Mouse (Mus musculus): Measurements from ENCODE around the gene Sbpl. TPM values are rescaled to one million over a fixed set of nuclear protein-coding genes. Genes with fewer than 3 reads are reported as not detected.

The Sbpl gene
- polyA plus RNA-seq (2016; fragmentation: Nextera tagmentation; extraction: Ambion mirVana): not detected in 2 replicates

- WGBS: 81% methylated on average over 5 of the region's 5 CpGs
- Histone ChIP-seq H3K4me3 (no peak within 1 kb of the TSS), H3K9me3 (replicated peaks) (no peaks in the 10 kb centered on the region), H3K27me3 (ENCODE audit: low read depth, poor library complexity, severe bottlenecking) (no peaks in the 10 kb centered on the region), H3K4me1 (0 out of 2 replicates have a peak, but pooled peaks cover 6% of the 10 kb centered on the region), H3K36me3 (no peaks in the 10 kb centered on the region), H3K27ac (no peak within 1 kb of the TSS)
- DNase-seq (ENCODE audit: low spot score): no peak
Measured at GRCm38 (mm10) chr17:23955174-23955573, at the start of gene Sbpl. Gene Sbpl (minus strand): TSS chr17:23955274.

DNA sequence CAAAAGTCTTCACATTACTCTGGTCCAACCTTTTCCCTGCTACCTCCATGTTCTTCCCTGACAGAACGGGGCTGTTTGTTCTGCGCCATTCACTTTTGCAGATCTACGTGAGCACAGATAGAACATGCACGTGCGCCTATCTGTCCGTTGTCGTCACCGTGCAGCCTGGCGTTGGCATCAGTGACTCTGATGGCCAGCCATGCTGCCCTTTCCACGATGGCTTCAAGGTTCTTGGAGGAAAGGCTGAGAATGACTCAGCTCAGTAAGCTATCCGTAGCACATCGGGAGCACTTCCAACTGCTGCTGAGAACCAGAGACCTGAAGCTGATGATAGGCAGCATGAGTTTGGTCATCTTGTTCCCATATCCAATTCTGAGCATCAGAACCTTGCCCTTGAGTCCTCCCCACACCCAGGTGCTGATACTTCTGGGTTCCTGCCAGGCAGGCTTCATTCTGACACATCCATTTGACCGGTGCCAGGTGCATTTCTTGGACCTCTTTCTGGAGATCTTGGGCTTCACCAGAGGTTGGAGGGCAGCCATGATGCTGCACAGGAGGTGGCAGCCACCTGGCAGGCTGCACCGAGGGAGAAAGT lies 49.1 kb upstream of the Sbpl start:
- H3K4me3 ChIP-seq: no peak overlapping the region
- H3K9me3 ChIP-seq (replicated peaks): no peaks in the 10 kb centered on the region
- no peaks in the 10 kb centered on the region for H3K27me3 ChIP-seq (ENCODE audit: low read depth, poor library complexity, severe bottlenecking)
- H3K36me3 ChIP-seq: no peaks in the 10 kb centered on the region
- H3K27ac ChIP-seq: no peak overlapping the region
- H3K4me1 ChIP-seq: no peaks in the 10 kb centered on the region
- 91% methylated on average over 14 of the region's 14 CpGs for WGBS
- no peak for DNase-seq (ENCODE audit: low spot score)

- Histone ChIP-seq H3K27ac (no peak overlapping the region), H3K9me3 (replicated peaks) (no peaks in the 10 kb centered on the region), H3K36me3 (no peaks in the 10 kb centered on the region), H3K4me1 (no peaks in the 10 kb centered on the region), H3K4me3 (no peak overlapping the region), H3K27me3 (ENCODE audit: low read depth, poor library complexity, severe bottlenecking) (no peaks in the 10 kb centered on the region)
- DNase-seq (ENCODE audit: low spot score): no peak
- 46% methylated on average over 5 of the region's 5 CpGs for WGBS
Measured at GRCm38 (mm10) chr17:24000404-24000803, 45.3 kb upstream of the Sbpl start.

GRCm38 (mm10) chr17:23998383-23998782 lies 43.3 kb upstream of the Sbpl start:
- Histone ChIP-seq H3K4me3 (no peak overlapping the region), H3K27ac (no peak overlapping the region), H3K36me3 (no peaks in the 10 kb centered on the region), H3K27me3 (ENCODE audit: low read depth, poor library complexity, severe bottlenecking) (peaks cover 6% of the 10 kb centered on the region; the same call in 1 of the 2 replicates), H3K9me3 (replicated peaks) (no peaks in the 10 kb centered on the region), H3K4me1 (peaks cover 6% of the 10 kb centered on the region)
- DNase-seq (ENCODE audit: low spot score): no peak
- 44% methylated on average over 6 of the region's 6 CpGs for WGBS

DNA sequence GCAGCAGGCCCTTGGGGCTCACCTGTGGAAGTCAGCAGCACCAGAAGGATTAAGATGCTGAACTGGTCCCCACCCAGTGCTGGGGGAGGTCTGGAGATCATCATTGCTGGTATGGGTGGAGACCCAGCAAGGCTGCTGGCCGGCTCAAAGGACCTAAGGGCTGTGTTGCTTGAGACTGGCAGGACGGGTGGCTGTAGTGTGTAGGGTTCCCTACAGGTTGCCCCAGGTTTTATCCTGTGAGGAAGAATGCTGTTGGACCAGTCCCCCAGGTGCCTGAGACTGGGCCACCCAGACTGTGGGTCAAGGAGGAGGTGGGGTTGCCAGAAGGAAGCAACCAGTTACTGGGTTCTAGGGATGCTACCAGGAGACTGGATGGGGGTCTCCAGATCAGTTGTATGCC lies 42.8 kb upstream of the Sbpl start, which contains the start of gene Prss22:
Gene Prss22 (minus strand): TSS at position 200 of the 400 bp plus-strand sequence.
- Histone ChIP-seq H3K9me3 (replicated peaks) (no peaks in the 10 kb centered on the region), H3K27me3 (ENCODE audit: low read depth, poor library complexity, severe bottlenecking) (peaks cover 6% of the 10 kb centered on the region; the same call in 1 of the 2 replicates), H3K4me3 (no peak within 1 kb of the TSS; the same call in 1 of the 2 replicates), H3K36me3 (no peaks in the 10 kb centered on the region), H3K4me1 (peaks cover 11% of the 10 kb centered on the region), H3K27ac (no peak within 1 kb of the TSS)
- WGBS: 60% methylated on average over 2 of the region's 2 CpGs
- DNase-seq (ENCODE audit: low spot score): no peak

GRCm38 (mm10) chr17:23995421-23995820 lies 40.3 kb upstream of the Sbpl start:
- 54% methylated on average over 1 of the region's 1 CpGs for WGBS

GRCm38 (mm10) chr17:23994667-23995066 lies 39.6 kb upstream of the Sbpl start:
- 76% methylated on average over 7 of the region's 7 CpGs for WGBS
- H3K9me3 ChIP-seq (replicated peaks): no peaks in the 10 kb centered on the region
- DNase-seq (ENCODE audit: low spot score): no peak
- no peak overlapping the region for H3K4me3 ChIP-seq
- peaks cover 6% of the 10 kb centered on the region; the same call in 1 of the 2 replicates for H3K27me3 ChIP-seq (ENCODE audit: low read depth, poor library complexity, severe bottlenecking)
- H3K27ac ChIP-seq: no peak overlapping the region
- peaks cover 12% of the 10 kb centered on the region for H3K4me1 ChIP-seq
- H3K36me3 ChIP-seq: no peaks in the 10 kb centered on the region

More at GRCm38 (mm10) chr17:23995421-23995820, 40.3 kb upstream of the Sbpl start:
- Histone ChIP-seq H3K27me3 (ENCODE audit: low read depth, poor library complexity, severe bottlenecking) (peaks cover 6% of the 10 kb centered on the region; the same call in 1 of the 2 replicates), H3K9me3 (replicated peaks) (no peaks in the 10 kb centered on the region), H3K4me1 (peaks cover 12% of the 10 kb centered on the region), H3K36me3 (no peaks in the 10 kb centered on the region), H3K4me3 (no peak overlapping the region), H3K27ac (no peak overlapping the region)
- no peak for DNase-seq (ENCODE audit: low spot score)

GRCm38 (mm10) chr17:23993559-23994428 lies 38.7 kb upstream of the Sbpl start:
- no peaks in the 10 kb centered on the region for H3K9me3 ChIP-seq (replicated peaks)
- H3K27me3 ChIP-seq (ENCODE audit: low read depth, poor library complexity, severe bottlenecking): peaks cover 6% of the 10 kb centered on the region; the same call in 1 of the 2 replicates
- H3K4me1 ChIP-seq: peaks cover 12% of the 10 kb centered on the region
- peak; percentile 92 for DNase-seq (ENCODE audit: low spot score)
- no peaks in the 10 kb centered on the region for H3K36me3 ChIP-seq
- peak overlapping the region; percentile 42 for H3K4me3 ChIP-seq
- 12% methylated on average over 31 of the region's 31 CpGs for WGBS
- H3K27ac ChIP-seq: peak overlapping the region; percentile 77

GRCm38 (mm10) chr17:23992789-23993553 lies 37.9 kb upstream of the Sbpl start:
- Histone ChIP-seq H3K4me3 (peak overlapping the region; percentile 42), H3K27ac (peak overlapping the region; percentile 77), H3K9me3 (replicated peaks) (no peaks in the 10 kb centered on the region), H3K36me3 (no peaks in the 10 kb centered on the region), H3K4me1 (peaks cover 12% of the 10 kb centered on the region), H3K27me3 (ENCODE audit: low read depth, poor library complexity, severe bottlenecking) (peaks cover 6% of the 10 kb centered on the region; the same call in 1 of the 2 replicates)
- WGBS: 61% methylated on average over 9 of the region's 9 CpGs
- peak; percentile 39 for DNase-seq (ENCODE audit: low spot score)

- Histone ChIP-seq H3K27ac (no peak overlapping the region), H3K36me3 (no peaks in the 10 kb centered on the region), H3K4me3 (no peak overlapping the region), H3K27me3 (ENCODE audit: low read depth, poor library complexity, severe bottlenecking) (peaks cover 5% of the 10 kb centered on the region; the same call in 1 of the 2 replicates), H3K9me3 (replicated peaks) (no peaks in the 10 kb centered on the region), H3K4me1 (peaks cover 12% of the 10 kb centered on the region)
- DNase-seq (ENCODE audit: low spot score): no peak
- 55% methylated on average over 2 of the region's 2 CpGs for WGBS
Measured at GRCm38 (mm10) chr17:23989802-23990201, 34.7 kb upstream of the Sbpl start.

DNA sequence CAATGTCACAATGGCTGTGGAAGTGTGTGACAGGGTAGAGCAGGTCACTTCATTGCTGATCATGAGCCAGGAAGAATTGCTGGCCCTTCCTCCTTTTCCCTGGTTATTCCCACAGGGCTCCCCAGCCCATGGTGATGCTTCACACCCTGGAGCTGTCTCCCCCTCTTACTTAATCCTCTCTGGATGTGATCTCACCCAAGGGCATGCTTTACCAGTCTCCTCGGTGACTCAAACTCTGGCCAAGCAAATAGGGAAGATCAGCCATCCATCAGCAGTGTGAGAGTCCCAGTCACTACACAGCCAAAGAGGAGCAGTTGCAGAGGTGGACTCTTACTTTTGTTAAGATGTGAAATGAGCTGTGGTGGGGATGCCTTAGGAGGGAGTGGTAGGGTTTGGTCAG lies 29.9 kb upstream of the Sbpl start:
- Histone ChIP-seq H3K27ac (no peak overlapping the region), H3K9me3 (replicated peaks) (no peaks in the 10 kb centered on the region), H3K27me3 (ENCODE audit: low read depth, poor library complexity, severe bottlenecking) (no peaks in the 10 kb centered on the region), H3K4me1 (peaks cover 6% of the 10 kb centered on the region), H3K4me3 (no peak overlapping the region), H3K36me3 (no peaks in the 10 kb centered on the region)
- no peak for DNase-seq (ENCODE audit: low spot score)
- WGBS: 91% methylated on average over 1 of the region's 1 CpGs

DNA sequence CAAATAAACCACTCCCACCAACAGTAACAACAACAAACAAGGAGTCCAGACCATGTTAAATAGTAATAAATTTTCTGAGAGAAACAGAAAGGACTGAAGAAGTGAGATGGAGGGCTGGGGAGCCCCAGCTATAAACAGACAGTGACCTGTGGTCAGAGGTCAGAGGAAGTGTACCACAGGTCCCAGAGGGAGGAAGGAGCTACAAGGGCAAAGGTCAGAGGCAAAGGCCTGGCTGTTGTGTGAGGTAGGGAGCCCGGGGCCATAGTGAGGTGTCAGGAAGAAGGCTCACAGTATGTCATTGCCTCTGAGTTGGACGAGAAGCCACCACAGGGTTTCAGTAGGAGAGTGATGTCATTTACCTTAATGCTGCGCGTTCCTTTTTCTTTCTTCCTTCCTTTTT lies 27.8 kb upstream of the Sbpl start:
- no peaks in the 10 kb centered on the region for H3K36me3 ChIP-seq
- no peaks in the 10 kb centered on the region for H3K27me3 ChIP-seq (ENCODE audit: low read depth, poor library complexity, severe bottlenecking)
- no peaks in the 10 kb centered on the region for H3K9me3 ChIP-seq (replicated peaks)
- 49% methylated on average over 4 of the region's 4 CpGs for WGBS
- H3K4me3 ChIP-seq: no peak overlapping the region
- no peak for DNase-seq (ENCODE audit: low spot score)
- peaks cover 6% of the 10 kb centered on the region for H3K4me1 ChIP-seq
- no peak overlapping the region for H3K27ac ChIP-seq
